Mouse (Mus musculus): ENCODE measurements around the gene Dapp1.

DNA sequence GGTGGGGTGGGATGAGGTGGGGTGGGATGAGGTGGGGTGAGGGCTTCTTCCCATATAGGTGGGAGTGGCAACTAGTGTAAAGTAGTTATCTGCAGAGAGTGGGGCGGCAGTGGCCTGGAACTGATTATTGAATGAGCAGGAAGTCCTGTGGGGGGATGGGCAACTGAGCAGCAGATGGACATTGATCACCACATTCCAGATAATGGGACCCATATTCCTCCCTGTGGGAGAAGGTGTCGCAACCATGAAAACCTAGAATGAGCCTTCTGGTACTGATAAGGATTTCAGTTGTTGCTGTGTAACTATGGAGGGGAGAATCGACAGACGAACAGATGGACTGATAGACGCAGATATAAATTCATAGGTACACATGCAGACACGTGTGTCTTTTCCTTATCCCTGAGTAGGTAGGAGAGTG lies 37.6 kb downstream of the Dapp1 start:
- TF ChIP-seq CTCF (IDR thresholded peaks at IDR 0.05; ENCODE audit: low read depth, low read length): no peak
- no peak for TF ChIP-seq POLR2A (IDR thresholded peaks at IDR 0.05; ENCODE audit: borderline replicate concordance, low read depth, low read length)

Data from bone marrow macrophage, adult 2 months (primary cell).